Mouse (Mus musculus): ENCODE results near the gene Nek7.

Nek7 gene

GRCm38 (mm10) chr1:138571038-138571441 lies 48.9 kb downstream of the Nek7 start:
- no peak for DNase-seq (ENCODE audit: low spot score in 2 of 2)

- DNase-seq (ENCODE audit: low spot score in 2 of 2) = no peak
These were observed 51.3 kb downstream of the Nek7 start for GRCm38 (mm10) chr1:138568434-138569232.

GRCm38 (mm10) chr1:138567946-138568345 lies 52.0 kb downstream of the Nek7 start:
- DNase-seq (ENCODE audit: low spot score in 2 of 2) = no peak

GRCm38 (mm10) chr1:138564677-138565076 lies 55.3 kb downstream of the Nek7 start:
- DNase-seq (ENCODE audit: low spot score in 2 of 2) = no peak

GRCm38 (mm10) chr1:138560733-138561132 lies 59.2 kb downstream of the Nek7 start:
- DNase-seq (ENCODE audit: low spot score in 2 of 2) = peak in 1 of 2 experiments; percentile 14

- no peak for DNase-seq (ENCODE audit: low spot score in 2 of 2)
These were observed 60.5 kb downstream of the Nek7 start for GRCm38 (mm10) chr1:138559213-138560101.

GRCm38 (mm10) chr1:138558342-138558741 lies 61.6 kb downstream of the Nek7 start:
- no peak for DNase-seq (ENCODE audit: low spot score in 2 of 2)

- no peak for DNase-seq (ENCODE audit: low spot score in 2 of 2)
These were observed 65.0 kb downstream of the Nek7 start for GRCm38 (mm10) chr1:138554926-138555325.

GRCm38 (mm10) chr1:138550184-138550583 lies 69.8 kb downstream of the Nek7 start:
- DNase-seq (ENCODE audit: low spot score in 2 of 2) = no peak

- no peak for DNase-seq (ENCODE audit: low spot score in 2 of 2)
These were observed 77.8 kb downstream of the Nek7 start for GRCm38 (mm10) chr1:138542170-138542515.

GRCm38 (mm10) chr1:138541495-138542169 lies 78.3 kb downstream of the Nek7 start:
- DNase-seq (ENCODE audit: low spot score in 2 of 2) = no peak

GRCm38 (mm10) chr1:138539713-138540112 lies 80.2 kb downstream of the Nek7 start:
- DNase-seq (ENCODE audit: low spot score in 2 of 2) = no peak

GRCm38 (mm10) chr1:138538217-138538616 lies 81.7 kb downstream of the Nek7 start:
- no peak for DNase-seq (ENCODE audit: low spot score in 2 of 2)

GRCm38 (mm10) chr1:138535758-138536574 lies 84.0 kb downstream of the Nek7 start:
- DNase-seq (ENCODE audit: low spot score in 2 of 2) = no peak

- no peak for DNase-seq (ENCODE audit: low spot score in 2 of 2)
These were observed 89.3 kb downstream of the Nek7 start for GRCm38 (mm10) chr1:138530604-138531003.

- no peak for DNase-seq (ENCODE audit: low spot score in 2 of 2)
These were observed 96.0 kb downstream of the Nek7 start for GRCm38 (mm10) chr1:138523962-138524361.

GRCm38 (mm10) chr1:138518235-138518634 lies 101.7 kb downstream of the Nek7 start:
- DNase-seq (ENCODE audit: low spot score in 2 of 2) = no peak

GRCm38 (mm10) chr1:138517360-138518099 lies 102.4 kb downstream of the Nek7 start:
- no peak for DNase-seq (ENCODE audit: low spot score in 2 of 2)

- no peak for DNase-seq (ENCODE audit: low spot score in 2 of 2)
These were observed 103.0 kb downstream of the Nek7 start for GRCm38 (mm10) chr1:138516946-138517345.

- no peak for DNase-seq (ENCODE audit: low spot score in 2 of 2)
These were observed 104.6 kb downstream of the Nek7 start for GRCm38 (mm10) chr1:138515362-138515761.

- no peak for DNase-seq (ENCODE audit: low spot score in 2 of 2)
These were observed 106.0 kb downstream of the Nek7 start for GRCm38 (mm10) chr1:138513982-138514381.

All from right cerebral cortex, adult 2 months (tissue).